Mouse (Mus musculus) cortical plate, adult 2 months (tissue): ENCODE results near the gene Zfp423. TPM values are rescaled to one million over a fixed set of nuclear protein-coding genes. Genes with fewer than 3 reads are reported as not detected.

ENCODE experiments used
- H3K27ac ChIP-seq: fragments of 200-500 bp; 2 replicates; pipeline ENCODE4 v1.5.1; 2012; ENCODE audit warnings: low read length, control low read depth, inconsistent platforms; ENCODE audit not compliant: insufficient read depth
- H3K4me1 ChIP-seq: fragments of 200-500 bp; 2 replicates; pipeline ENCODE4 v1.6.1; 2011; ENCODE audit warnings: low read length; ENCODE audit not compliant: control insufficient read depth, insufficient read depth
- H3K4me3 ChIP-seq: fragments of 200-500 bp; 2 replicates; pipeline ENCODE4 v1.5.1; 2011; ENCODE audit warnings: mild to moderate bottlenecking, low read length, control low read depth; ENCODE audit not compliant: insufficient read depth
- CTCF ChIP-seq: fragments of 200-500 bp; IDR thresholded peaks from 2 replicates; pipeline ENCODE4 v1.5.1; 2011; ENCODE audit warnings: mild to moderate bottlenecking, control low read depth, low read length; ENCODE audit not compliant: insufficient read depth; ENCODE audit errors: extremely low read depth
- POLR2A ChIP-seq: fragments of 200-500 bp; IDR thresholded peaks from 2 replicates; pipeline ENCODE4 v1.6.1; 2011; ENCODE audit warnings: mild to moderate bottlenecking, low read length, control low read depth; ENCODE audit not compliant: insufficient read depth; ENCODE audit errors: extremely low read depth
- polyA plus RNA-seq: library from polyadenylated mRNA; depleted of rRNA; stranded (reverse); fragments of >200 nt; gene quantifications from 2 replicates; pipeline ENCODE4 v1.2.3, GENCODE M21; 2012

Zfp423 gene
- polyA plus RNA-seq, 1 experiment: 15.1 TPM

DNA sequence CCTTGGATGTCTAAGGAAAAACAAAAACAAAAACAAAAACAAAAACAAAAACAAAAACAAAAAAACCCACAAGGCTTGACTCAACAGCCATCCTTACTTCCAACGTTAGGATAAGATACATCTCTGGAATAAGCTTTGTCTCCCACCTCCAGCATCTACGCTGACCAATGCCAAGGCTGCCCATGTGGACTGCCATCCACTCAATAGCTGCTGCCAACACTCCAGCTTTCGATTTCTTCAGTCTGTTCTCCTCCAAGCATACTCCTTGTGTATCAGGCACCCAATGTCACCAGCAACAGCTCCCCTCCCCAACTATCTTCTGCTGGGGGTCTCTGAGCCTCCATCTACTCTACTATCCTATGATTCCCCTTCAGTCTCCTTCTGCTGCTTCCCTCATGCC, 140.1 kb downstream of the Zfp423 start:
- H3K4me1 ChIP-seq: peaks cover 3% of the 10 kb centered on the region; the same call in 1 of the 2 replicates
- no peak overlapping the region for H3K4me3 ChIP-seq
- no peak overlapping the region for H3K27ac ChIP-seq
- no peak for TF ChIP-seq CTCF
- no peak for TF ChIP-seq POLR2A

DNA sequence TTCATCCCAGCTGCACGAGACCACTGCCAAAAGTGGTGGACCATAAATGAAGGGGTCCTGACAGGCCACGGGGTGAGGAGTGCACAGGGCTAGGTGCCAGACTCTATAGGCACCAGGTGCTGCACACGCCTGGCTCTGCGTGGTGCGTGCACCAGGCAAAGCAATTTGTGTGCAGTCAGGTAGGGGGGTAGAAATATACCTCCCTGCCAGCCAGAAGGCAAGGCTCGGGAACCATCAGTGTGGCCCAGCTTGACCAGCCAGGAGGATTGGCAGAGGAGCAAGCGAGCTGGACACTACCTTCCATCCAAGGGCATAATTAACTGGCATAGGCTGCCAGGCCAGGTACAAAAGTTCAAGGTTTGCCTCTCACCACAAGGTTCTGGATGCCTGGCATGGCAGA, 140.9 kb downstream of the Zfp423 start:
- TF ChIP-seq POLR2A: no peak
- no peak for TF ChIP-seq CTCF
- peaks cover 3% of the 10 kb centered on the region; the same call in 1 of the 2 replicates for H3K4me1 ChIP-seq
- H3K27ac ChIP-seq: no peak overlapping the region
- H3K4me3 ChIP-seq: no peak overlapping the region

DNA sequence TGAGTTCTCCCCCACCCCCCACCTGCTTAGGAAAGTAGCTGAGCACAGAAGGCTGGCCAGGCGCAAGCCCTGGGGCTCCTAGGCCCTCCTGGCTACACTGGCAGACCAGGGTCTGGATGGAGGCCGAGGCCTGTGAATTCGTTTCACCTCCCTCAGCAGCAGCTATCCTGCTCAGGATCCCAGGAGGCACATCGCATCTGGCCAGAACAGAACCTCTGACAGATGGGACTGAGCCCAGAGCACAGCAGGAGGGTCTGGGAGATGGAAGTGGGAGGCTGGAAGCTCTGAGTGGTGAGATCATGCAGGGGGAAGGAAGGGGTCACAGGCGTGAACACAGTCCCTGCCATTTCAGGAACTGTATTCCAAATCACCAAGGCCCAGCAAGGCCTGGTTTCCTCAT, 143.3 kb downstream of the Zfp423 start:
- TF ChIP-seq CTCF (no peak), POLR2A (no peak)
- H3K4me3 ChIP-seq: no peak overlapping the region
- H3K4me1 ChIP-seq: peaks cover 2% of the 10 kb centered on the region
- no peak overlapping the region for H3K27ac ChIP-seq

DNA sequence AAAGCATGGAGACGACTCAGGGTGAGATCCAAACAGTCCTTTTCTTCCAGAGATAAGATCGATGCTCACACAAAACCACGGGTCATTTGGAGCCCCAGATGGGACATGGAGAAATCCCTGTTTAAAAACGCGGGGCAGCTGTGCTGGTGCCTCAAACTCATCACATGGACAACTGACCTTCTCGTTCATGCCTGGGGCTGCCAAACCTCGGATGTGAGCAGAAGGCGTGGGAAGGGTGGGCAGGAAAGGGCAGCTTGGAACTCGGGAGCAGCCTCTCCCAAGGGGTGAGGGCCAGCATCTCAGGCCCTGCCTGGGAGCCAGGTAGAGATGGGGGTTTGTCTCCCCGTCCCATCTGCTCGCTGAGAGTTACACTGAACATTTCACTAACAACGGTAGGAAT, 146.7 kb downstream of the Zfp423 start:
- TF ChIP-seq POLR2A (no peak), CTCF (no peak)
- Histone ChIP-seq H3K27ac (no peak overlapping the region), H3K4me3 (no peak overlapping the region), H3K4me1 (peaks cover 2% of the 10 kb centered on the region)

DNA sequence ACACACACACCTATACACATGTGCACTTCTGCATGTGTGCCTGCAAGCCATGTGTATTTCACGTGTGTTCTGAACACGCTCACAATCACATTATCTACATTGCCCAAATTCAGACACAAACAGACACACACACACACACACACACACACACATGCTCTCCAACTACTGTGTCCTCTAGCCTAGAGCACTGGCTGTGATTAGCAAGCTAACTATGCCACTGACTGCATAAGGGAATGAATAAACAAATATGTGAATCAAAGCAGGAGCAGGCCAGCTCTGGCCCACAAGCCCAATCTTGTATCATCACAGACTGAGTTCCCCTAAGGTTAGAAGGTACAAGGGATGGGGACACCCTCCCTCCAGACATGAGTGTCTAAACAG, 147.3 kb downstream of the Zfp423 start:
- H3K4me1 ChIP-seq: peaks cover 2% of the 10 kb centered on the region
- no peak overlapping the region for H3K4me3 ChIP-seq
- no peak for TF ChIP-seq CTCF
- no peak for TF ChIP-seq POLR2A
- H3K27ac ChIP-seq: no peak overlapping the region

DNA sequence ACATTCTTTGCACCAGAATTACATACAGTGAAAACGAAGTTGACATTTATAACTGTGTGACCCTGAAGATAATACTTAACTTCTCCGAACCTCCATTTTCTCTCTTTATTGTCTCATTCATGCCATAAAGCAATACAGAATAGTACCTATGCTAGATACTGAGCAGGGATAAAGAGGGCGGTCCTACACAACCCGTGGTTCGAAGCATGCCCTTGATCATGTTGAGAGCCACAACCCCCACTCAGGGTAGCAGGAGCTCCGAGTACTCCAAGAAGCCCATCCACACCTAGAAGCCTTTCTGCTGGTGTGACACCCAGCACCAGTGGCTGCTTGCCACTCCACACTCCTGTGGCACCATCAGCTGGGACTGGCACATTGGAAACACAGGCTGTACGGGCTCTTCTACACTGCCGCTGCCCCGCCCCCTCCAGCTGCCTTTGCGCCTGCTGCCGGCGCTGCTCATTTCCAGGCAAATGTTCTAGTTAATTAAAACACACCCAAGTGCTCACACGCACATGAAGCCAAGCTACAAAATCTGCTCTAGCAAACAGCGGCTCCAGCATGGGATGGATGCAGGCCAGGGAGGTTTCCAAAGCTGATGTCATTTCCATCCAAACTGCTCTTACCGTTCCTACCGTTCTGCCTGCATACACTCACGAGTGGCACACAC, 147.9 kb downstream of the Zfp423 start:
- Histone ChIP-seq H3K4me1 (peaks cover 2% of the 10 kb centered on the region), H3K27ac (no peak overlapping the region), H3K4me3 (no peak overlapping the region)
- TF ChIP-seq POLR2A: no peak
- no peak for TF ChIP-seq CTCF

DNA sequence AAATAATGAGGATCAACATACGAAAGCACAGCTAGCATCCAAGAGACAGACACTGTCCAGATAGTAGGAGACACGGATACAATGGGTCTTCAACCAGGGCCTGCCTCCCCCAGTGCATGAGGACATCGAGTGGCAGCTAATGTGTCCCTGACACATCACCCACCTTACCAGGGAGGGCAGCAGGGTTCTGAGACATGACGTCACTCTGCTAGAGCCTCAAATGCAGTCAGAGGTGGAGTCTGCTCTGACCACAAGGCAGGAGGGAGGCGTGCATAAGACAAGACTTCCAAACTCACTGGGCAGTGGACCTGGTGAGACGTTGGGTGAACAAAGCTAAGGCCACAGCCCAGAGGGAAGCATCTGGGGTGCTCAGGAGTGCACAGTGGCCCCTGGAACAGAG, 148.6 kb downstream of the Zfp423 start:
- no peak for TF ChIP-seq POLR2A
- no peak for TF ChIP-seq CTCF
- Histone ChIP-seq H3K4me1 (peaks cover 2% of the 10 kb centered on the region), H3K4me3 (no peak overlapping the region), H3K27ac (no peak overlapping the region)

DNA sequence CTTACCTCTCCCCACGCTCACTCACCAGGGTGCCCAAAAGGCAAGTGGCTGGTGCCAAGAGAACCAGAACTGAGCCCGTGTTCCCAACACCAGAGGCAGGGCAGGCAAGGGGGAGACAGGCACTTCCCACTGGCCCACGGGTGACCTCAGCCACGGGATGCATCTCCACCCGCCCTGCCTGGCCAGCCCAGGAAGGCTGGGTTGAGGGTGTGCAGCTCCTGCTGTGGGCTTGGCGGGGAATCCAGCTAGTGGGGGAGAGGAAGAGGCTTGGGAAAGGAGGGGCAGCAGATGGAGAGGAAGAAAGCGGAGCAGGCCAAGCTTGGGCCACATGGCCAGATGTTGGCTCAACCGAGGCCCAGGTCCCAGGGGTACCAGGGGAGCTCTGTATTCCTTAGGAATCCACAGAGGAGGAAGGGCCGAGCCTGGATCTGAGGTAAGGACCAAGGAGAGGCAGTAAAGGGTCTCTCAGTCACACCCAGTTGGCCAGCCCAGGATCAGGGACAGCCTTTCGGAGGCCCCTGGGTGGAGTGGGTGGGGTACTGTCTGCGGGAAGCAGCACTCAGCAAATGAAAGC, 155.0 kb downstream of the Zfp423 start:
- TF ChIP-seq POLR2A (no peak), CTCF (no peak)
- H3K4me3 ChIP-seq: no peak overlapping the region
- no peak overlapping the region for H3K27ac ChIP-seq
- 0 out of 2 replicates have a peak, but pooled peaks cover 2% of the 10 kb centered on the region for H3K4me1 ChIP-seq

DNA sequence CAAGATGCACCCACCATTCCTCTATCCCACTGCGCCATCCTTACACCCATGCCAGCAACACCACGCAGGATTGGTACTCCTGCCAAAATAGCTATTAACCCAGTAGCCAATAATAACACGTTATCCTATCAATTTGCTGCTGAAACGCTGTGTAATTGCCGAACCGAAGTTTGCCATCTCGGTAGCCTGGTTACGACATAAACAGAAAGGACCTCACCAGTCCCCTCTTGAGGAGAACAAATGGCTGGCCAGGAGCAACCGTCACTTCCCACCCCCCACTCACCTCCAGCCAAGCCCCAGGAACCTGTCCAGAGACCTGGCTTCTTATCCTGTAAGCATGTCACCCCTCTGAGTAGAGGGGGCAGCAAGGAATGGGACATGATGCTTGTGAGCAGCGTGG, 156.0 kb downstream of the Zfp423 start:
- H3K4me3 ChIP-seq: no peak overlapping the region
- H3K27ac ChIP-seq: no peak overlapping the region
- 0 out of 2 replicates have a peak, but pooled peaks cover 2% of the 10 kb centered on the region for H3K4me1 ChIP-seq
- no peak for TF ChIP-seq CTCF
- TF ChIP-seq POLR2A: no peak

DNA sequence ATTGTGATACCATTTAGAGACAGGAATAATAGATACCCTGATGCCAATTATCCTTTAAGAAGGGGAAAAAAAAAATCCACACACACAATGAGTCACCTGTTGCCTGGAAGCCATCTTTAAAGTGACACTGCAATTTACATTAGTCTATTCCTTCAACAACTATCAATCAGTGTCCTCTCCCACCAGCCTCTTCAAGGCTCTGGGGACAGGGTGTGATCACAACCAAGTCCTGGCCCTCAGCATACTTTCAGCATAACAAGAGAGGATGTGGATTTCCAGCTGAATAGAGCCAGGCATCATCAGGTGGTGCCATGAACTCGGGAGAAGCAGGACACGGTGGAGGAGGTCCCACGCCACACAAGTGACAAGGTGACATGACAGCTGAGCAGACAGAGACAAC, 156.8 kb downstream of the Zfp423 start:
- H3K4me1 ChIP-seq: 0 out of 2 replicates have a peak, but pooled peaks cover 2% of the 10 kb centered on the region
- no peak overlapping the region for H3K4me3 ChIP-seq
- no peak overlapping the region for H3K27ac ChIP-seq
- no peak for TF ChIP-seq POLR2A
- TF ChIP-seq CTCF: no peak

DNA sequence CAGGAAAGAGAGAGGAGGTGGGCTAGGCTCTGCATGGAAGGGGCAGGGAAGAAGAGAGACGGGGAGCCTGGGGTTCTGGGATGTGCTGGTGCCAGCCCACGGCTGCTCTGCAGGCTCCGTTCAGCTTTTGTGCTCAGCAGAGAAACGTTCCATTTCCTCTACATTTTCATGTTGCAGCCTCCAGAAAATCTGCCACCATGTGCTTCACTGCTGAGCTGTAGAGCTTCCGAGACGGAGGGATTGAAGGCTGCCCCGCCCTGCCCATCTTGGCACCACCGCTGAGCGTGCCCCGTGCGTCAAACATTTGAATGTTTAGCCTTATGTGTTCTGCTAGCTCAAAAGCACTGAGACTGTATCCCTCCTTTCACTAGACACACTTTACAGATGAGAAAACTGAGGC, 159.3 kb downstream of the Zfp423 start:
- TF ChIP-seq CTCF (no peak), POLR2A (no peak)
- no peak overlapping the region for H3K4me3 ChIP-seq
- H3K4me1 ChIP-seq: 0 out of 2 replicates have a peak, but pooled peaks cover 2% of the 10 kb centered on the region
- H3K27ac ChIP-seq: no peak overlapping the region
